Mouse (Mus musculus): ENCODE data around the gene Eif2ak3.

DNA sequence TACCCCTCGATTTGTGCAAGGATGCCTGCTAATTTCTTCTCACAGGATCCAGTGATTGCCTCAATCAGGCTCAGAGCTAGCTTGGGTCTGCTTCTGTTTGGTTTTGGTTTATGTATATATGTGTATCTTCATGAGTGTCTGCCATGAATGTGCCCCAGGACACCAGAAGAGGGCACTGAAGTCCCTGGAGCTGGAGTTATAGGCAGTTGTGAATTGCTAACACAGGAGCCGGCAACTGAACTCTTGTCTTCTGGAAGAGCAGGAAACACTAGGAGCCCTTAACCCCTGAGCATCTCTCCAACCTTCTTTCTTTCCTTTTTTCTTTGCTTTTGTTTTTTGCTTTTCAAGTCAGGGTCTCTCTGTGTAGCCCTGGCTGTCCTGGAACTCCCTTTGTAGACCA lies 87.5 kb downstream of the Eif2ak3 start:
- no peak for TF ChIP-seq POLR2A (IDR thresholded peaks at IDR 0.05; ENCODE audit: insufficient read length, low read depth)
- no peak for TF ChIP-seq MYOD1 (IDR thresholded peaks at IDR 0.05; ENCODE audit: control insufficient read depth in 1 of 3, insufficient read length in 2 of 3, low read depth in 2 of 3)
- TF ChIP-seq E2F4 (IDR thresholded peaks at IDR 0.05; ENCODE audit: insufficient read depth), result no peak
- TF ChIP-seq CEBPB (IDR thresholded peaks at IDR 0.05; ENCODE audit: insufficient read depth, poor library complexity, severe bottlenecking), result no peak
- no peak for TF ChIP-seq SRF (IDR thresholded peaks at IDR 0.05; ENCODE audit: control insufficient read depth, insufficient read length, low read depth)
- TF ChIP-seq MAX (IDR thresholded peaks at IDR 0.05; ENCODE audit: low read depth), result no peak
- no peak for TF ChIP-seq MYOG (IDR thresholded peaks at IDR 0.05; ENCODE audit: control insufficient read depth in 1 of 3, insufficient read depth in 1 of 3, insufficient read length in 2 of 3, low read depth in 2 of 3)
- no peak for TF ChIP-seq USF1 (IDR thresholded peaks at IDR 0.05; ENCODE audit: low read depth)
- TF ChIP-seq POLR2AphosphoS2 (IDR thresholded peaks at IDR 0.05; ENCODE audit: insufficient read length, low read depth), result no peak
- no peak for TF ChIP-seq TCF12 (IDR thresholded peaks at IDR 0.05; ENCODE audit: insufficient read depth, poor library complexity, severe bottlenecking)
- TF ChIP-seq REST (IDR thresholded peaks at IDR 0.05; ENCODE audit: insufficient read depth, insufficient read length), result no peak
- no peak for TF ChIP-seq TCF3 (IDR thresholded peaks at IDR 0.05; ENCODE audit: insufficient read length, low read depth)

Data from myocyte (in vitro differentiated cells).